Mouse (Mus musculus): Measurements from ENCODE around the gene Tshz2. TPM values are rescaled to one million over a fixed set of nuclear protein-coding genes. Genes with fewer than 3 reads are reported as not detected.

Tshz2 gene
- polyA plus RNA-seq, 1 experiment: 5.8 TPM

DNA sequence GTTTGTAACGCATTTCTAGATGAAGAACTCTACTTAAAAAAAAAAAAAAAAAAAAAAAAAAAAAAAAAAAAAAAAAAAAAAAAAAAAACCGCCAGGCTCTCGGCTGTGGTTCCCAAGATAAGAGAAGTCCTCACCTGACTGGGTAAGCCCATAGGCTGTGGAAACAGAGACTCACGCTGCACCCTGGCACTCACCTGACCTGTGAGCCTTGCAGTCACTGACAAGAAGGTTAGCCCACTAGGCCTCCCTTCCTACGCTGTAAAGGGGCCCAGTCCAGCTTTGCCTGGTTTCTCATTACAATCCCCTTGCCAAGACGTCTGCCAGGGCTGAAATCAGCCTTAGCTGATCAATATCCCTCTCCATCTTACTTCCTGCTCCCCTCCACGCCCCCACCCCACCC, 46.5 kb downstream of the Tshz2 start:
- WGBS: 24% methylated on average over 7 of the region's 7 CpGs
- H3K36me3 ChIP-seq (ENCODE audit: control insufficient read depth, insufficient read depth, low read length): no peaks in the 10 kb centered on the region
- H3K4me3 ChIP-seq (ENCODE audit: low read depth, low read length): no peak overlapping the region
- TF ChIP-seq POLR2A (IDR thresholded peaks at IDR 0.05; ENCODE audit: low read depth, low read length) (no peak), CTCF (IDR thresholded peaks at IDR 0.05; ENCODE audit: extremely low read depth, insufficient read length, insufficient replicate concordance, low read depth, low read length) (no peak)
- H3K27me3 ChIP-seq (ENCODE audit: control insufficient read depth, insufficient read depth, low read length): no peaks in the 10 kb centered on the region
- H3K27ac ChIP-seq (ENCODE audit: insufficient read depth, low read depth, low read length): no peak overlapping the region
- H3K4me1 ChIP-seq (ENCODE audit: control insufficient read depth, insufficient read depth, insufficient read length, low read length): no peaks in the 10 kb centered on the region

DNA sequence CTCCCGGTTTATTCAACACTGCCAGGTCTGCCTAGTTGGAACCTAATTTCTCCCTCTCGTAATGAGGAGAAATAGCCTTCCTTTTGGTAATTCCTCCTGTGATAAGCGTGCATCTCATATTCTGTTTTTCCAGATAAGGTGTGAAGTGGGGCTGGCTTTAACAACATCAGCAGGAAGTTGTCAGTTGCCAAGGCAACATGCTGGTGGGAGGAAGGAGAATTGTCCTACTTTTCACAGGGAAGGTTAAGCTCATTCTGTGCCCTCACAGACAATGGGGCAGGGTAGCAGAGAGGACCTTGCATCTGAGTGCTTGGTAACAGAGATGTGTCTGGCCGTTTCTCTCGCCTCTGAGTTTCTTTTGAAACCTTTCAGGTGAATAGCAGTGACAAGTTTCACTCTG, 47.1 kb downstream of the Tshz2 start:
- Histone ChIP-seq H3K27ac (ENCODE audit: insufficient read depth, low read depth, low read length) (no peak overlapping the region), H3K27me3 (ENCODE audit: control insufficient read depth, insufficient read depth, low read length) (no peaks in the 10 kb centered on the region), H3K4me3 (ENCODE audit: low read depth, low read length) (no peak overlapping the region), H3K36me3 (ENCODE audit: control insufficient read depth, insufficient read depth, low read length) (no peaks in the 10 kb centered on the region), H3K4me1 (ENCODE audit: control insufficient read depth, insufficient read depth, insufficient read length, low read length) (no peaks in the 10 kb centered on the region)
- no peak for TF ChIP-seq POLR2A (IDR thresholded peaks at IDR 0.05; ENCODE audit: low read depth, low read length)
- no peak for TF ChIP-seq CTCF (IDR thresholded peaks at IDR 0.05; ENCODE audit: extremely low read depth, insufficient read length, insufficient replicate concordance, low read depth, low read length)
- WGBS: 50% methylated on average over 5 of the region's 5 CpGs

DNA sequence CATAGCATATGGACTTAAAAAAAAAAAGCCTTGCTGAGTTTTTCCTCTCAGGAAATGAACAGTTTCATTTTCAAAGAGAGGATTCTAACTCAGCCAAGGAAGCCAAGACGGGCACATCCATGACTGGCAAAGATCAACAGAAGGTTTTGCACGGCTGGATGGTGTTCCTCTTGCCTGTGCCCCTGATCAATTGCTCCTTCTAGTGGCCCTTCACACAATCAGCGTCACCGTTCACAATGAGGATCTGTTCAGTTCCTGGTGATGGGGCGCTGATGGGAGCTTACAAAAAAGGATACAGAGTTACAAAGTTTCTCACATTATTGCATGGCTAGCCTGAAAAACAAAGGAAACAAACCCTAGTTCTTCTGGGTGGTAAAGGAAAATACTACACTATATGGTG, 52.4 kb downstream of the Tshz2 start:
- no peaks in the 10 kb centered on the region for H3K27me3 ChIP-seq (ENCODE audit: control insufficient read depth, insufficient read depth, low read length)
- 35% methylated on average over 5 of the region's 5 CpGs for WGBS
- H3K36me3 ChIP-seq (ENCODE audit: control insufficient read depth, insufficient read depth, low read length): no peaks in the 10 kb centered on the region
- no peak overlapping the region for H3K27ac ChIP-seq (ENCODE audit: insufficient read depth, low read depth, low read length)
- TF ChIP-seq POLR2A (IDR thresholded peaks at IDR 0.05; ENCODE audit: low read depth, low read length) (no peak), CTCF (IDR thresholded peaks at IDR 0.05; ENCODE audit: extremely low read depth, insufficient read length, insufficient replicate concordance, low read depth, low read length) (no peak)
- H3K4me3 ChIP-seq (ENCODE audit: low read depth, low read length): no peak overlapping the region
- no peaks in the 10 kb centered on the region for H3K4me1 ChIP-seq (ENCODE audit: control insufficient read depth, insufficient read depth, insufficient read length, low read length)

GRCm38 (mm10) chr2:169685747-169686146, 52.9 kb downstream of the Tshz2 start:
- 84% methylated on average over 7 of the region's 7 CpGs for whole genome bisulfite sequencing
- Histone ChIP-seq H3K27me3 (ENCODE audit: control insufficient read depth, insufficient read depth, low read length) (no peaks in the 10 kb centered on the region), H3K36me3 (ENCODE audit: control insufficient read depth, insufficient read depth, low read length) (no peaks in the 10 kb centered on the region), H3K4me3 (ENCODE audit: low read depth, low read length) (no peak overlapping the region), H3K4me1 (ENCODE audit: control insufficient read depth, insufficient read depth, insufficient read length, low read length) (no peaks in the 10 kb centered on the region), H3K27ac (ENCODE audit: insufficient read depth, low read depth, low read length) (no peak overlapping the region)
- no peak for TF ChIP-seq CTCF (IDR thresholded peaks at IDR 0.05; ENCODE audit: extremely low read depth, insufficient read length, insufficient replicate concordance, low read depth, low read length)
- TF ChIP-seq POLR2A (IDR thresholded peaks at IDR 0.05; ENCODE audit: low read depth, low read length): no peak

DNA sequence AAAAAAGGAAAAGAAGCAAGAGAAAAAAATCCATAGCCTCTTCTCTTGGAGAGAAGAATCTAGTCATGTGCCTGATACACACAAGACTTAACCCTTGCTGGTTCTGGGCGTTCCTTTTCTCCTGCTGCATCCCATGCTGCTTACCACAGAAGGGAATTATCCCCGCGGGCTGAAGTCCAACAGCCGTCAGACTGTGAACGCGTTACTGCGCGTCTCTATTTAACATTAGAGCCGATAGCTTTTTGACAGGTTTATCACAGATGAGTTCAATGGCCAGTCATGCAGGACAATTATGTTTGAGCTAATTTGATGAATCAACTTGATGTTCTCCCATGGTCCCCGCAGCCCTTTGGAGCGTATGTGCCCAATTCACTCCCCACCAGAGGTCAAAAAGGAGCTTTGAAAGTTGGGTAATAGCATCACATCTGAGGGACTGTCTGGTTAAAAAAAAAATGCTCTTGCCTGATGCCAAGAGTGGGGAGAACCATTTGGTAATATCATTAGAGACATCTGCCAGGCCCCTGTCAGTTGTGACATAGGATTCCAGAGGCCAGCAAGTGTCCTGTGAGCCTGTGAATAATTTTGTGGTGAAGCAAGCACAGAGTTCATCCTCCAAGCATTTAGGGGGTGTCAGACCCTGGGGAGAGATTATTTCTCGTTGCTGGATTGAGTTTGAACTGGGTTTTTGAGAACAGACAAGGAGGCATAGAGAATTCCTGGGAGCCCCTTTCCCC, 54.1 kb downstream of the Tshz2 start:
- WGBS: 46% methylated on average over 12 of the region's 12 CpGs
- no peaks in the 10 kb centered on the region for H3K4me1 ChIP-seq (ENCODE audit: control insufficient read depth, insufficient read depth, insufficient read length, low read length)
- no peak for TF ChIP-seq CTCF (IDR thresholded peaks at IDR 0.05; ENCODE audit: extremely low read depth, insufficient read length, insufficient replicate concordance, low read depth, low read length)
- H3K36me3 ChIP-seq (ENCODE audit: control insufficient read depth, insufficient read depth, low read length): no peaks in the 10 kb centered on the region
- no peak overlapping the region for H3K27ac ChIP-seq (ENCODE audit: insufficient read depth, low read depth, low read length)
- H3K4me3 ChIP-seq (ENCODE audit: low read depth, low read length): no peak overlapping the region
- no peaks in the 10 kb centered on the region for H3K27me3 ChIP-seq (ENCODE audit: control insufficient read depth, insufficient read depth, low read length)

- TF ChIP-seq POLR2A (IDR thresholded peaks at IDR 0.05; ENCODE audit: low read depth, low read length) (no peak), CTCF (IDR thresholded peaks at IDR 0.05; ENCODE audit: extremely low read depth, insufficient read length, insufficient replicate concordance, low read depth, low read length) (no peak)
- Histone ChIP-seq H3K4me1 (ENCODE audit: control insufficient read depth, insufficient read depth, insufficient read length, low read length) (peaks cover 4% of the 10 kb centered on the region), H3K4me3 (ENCODE audit: low read depth, low read length) (no peak overlapping the region), H3K27ac (ENCODE audit: insufficient read depth, low read depth, low read length) (no peak overlapping the region), H3K27me3 (ENCODE audit: control insufficient read depth, insufficient read depth, low read length) (no peaks in the 10 kb centered on the region), H3K36me3 (ENCODE audit: control insufficient read depth, insufficient read depth, low read length) (no peaks in the 10 kb centered on the region)
- WGBS: 55% methylated on average over 2 of the region's 2 CpGs
Measured at GRCm38 (mm10) chr2:169690054-169690453, 57.2 kb downstream of the Tshz2 start.

- Histone ChIP-seq H3K4me1 (ENCODE audit: control insufficient read depth, insufficient read depth, insufficient read length, low read length) (peaks cover 8% of the 10 kb centered on the region), H3K36me3 (ENCODE audit: control insufficient read depth, insufficient read depth, low read length) (no peaks in the 10 kb centered on the region), H3K27me3 (ENCODE audit: control insufficient read depth, insufficient read depth, low read length) (no peaks in the 10 kb centered on the region), H3K4me3 (ENCODE audit: low read depth, low read length) (no peak overlapping the region), H3K27ac (ENCODE audit: insufficient read depth, low read depth, low read length) (no peak overlapping the region)
- TF ChIP-seq POLR2A (IDR thresholded peaks at IDR 0.05; ENCODE audit: low read depth, low read length): no peak
- no peak for TF ChIP-seq CTCF (IDR thresholded peaks at IDR 0.05; ENCODE audit: extremely low read depth, insufficient read length, insufficient replicate concordance, low read depth, low read length)
- whole genome bisulfite sequencing: 63% methylated on average over 9 of the region's 9 CpGs
Measured at GRCm38 (mm10) chr2:169694494-169694893, 61.7 kb downstream of the Tshz2 start.

All from small intestine, adult 2 months (tissue).